Mouse (Mus musculus) midbrain, postnatal 0 days (tissue): Measurements from ENCODE around the gene Nol10. TPM values are rescaled to one million over a fixed set of nuclear protein-coding genes. Genes with fewer than 3 reads are reported as not detected.

Experiments
- ATAC-seq: fragments of 200-750 bp; cut with Nextera tagmentation; 2 replicates; pipeline ENCODE4 v1.8.0; 2017; ENCODE audit warnings: moderate number of reproducible peaks, mild to moderate bottlenecking, moderate TSS enrichment, moderate library complexity; ENCODE audit not compliant: low FRiP score
- DNase-seq: peaks from one replicate; pipeline ENCODE4 v3.0.0-alpha.2; 2015; ENCODE audit warnings: low spot score
- H3K27ac ChIP-seq: fragments of 300-500 bp; sonication (generic); 2 replicates; pipeline ENCODE4 v1.5.1; 2014; ENCODE audit warnings: low read depth, mild to moderate bottlenecking, low read length, mixed read lengths
- H3K27me3 ChIP-seq: fragments of 300-500 bp; sonication (generic); 2 replicates; pipeline ENCODE4 v1.6.1; 2014; ENCODE audit warnings: low read length, control low read depth, mixed read lengths; ENCODE audit not compliant: insufficient read depth
- H3K36me3 ChIP-seq: fragments of 300-500 bp; sonication (generic); 2 replicates; pipeline ENCODE4 v1.6.1; 2014; ENCODE audit warnings: low read length, control low read depth, mixed read lengths; ENCODE audit not compliant: insufficient read depth
- H3K4me1 ChIP-seq: fragments of 300-500 bp; sonication (generic); 2 replicates; pipeline ENCODE4 v1.6.1; 2014; ENCODE audit warnings: mild to moderate bottlenecking, control low read depth, antibody characterized with exemption, low read length, mixed read lengths; ENCODE audit not compliant: insufficient read depth
- H3K4me2 ChIP-seq: fragments of 300-500 bp; sonication (generic); 2 replicates; pipeline ENCODE4 v1.6.1; 2014; ENCODE audit warnings: low read depth, mild to moderate bottlenecking, low read length, mixed read lengths; ENCODE audit not compliant: poor library complexity, severe bottlenecking
- H3K4me3 ChIP-seq: fragments of 300-500 bp; sonication (generic); 2 replicates; pipeline ENCODE4 v1.5.1; 2014; ENCODE audit warnings: low read depth, mild to moderate bottlenecking, low read length, moderate library complexity
- H3K9ac ChIP-seq: fragments of 300-500 bp; sonication (generic); replicated peaks from 2 replicates; pipeline ENCODE4 v1.6.1; 2014; ENCODE audit warnings: mild to moderate bottlenecking, low read length, moderate library complexity, mixed read lengths; ENCODE audit not compliant: poor library complexity, severe bottlenecking
- H3K9me3 ChIP-seq: fragments of 300-500 bp; sonication (generic); 2 replicates; pipeline ENCODE4 v1.6.1; 2016; ENCODE audit warnings: low read length, control low read depth
- CTCF ChIP-seq: IDR thresholded peaks from 2 replicates; pipeline ENCODE4 v1.5.1; 2016; ENCODE audit warnings: antibody characterized with exemption, mild to moderate bottlenecking
- WGBS: fragments of 180-500 bp; shearing (Covaris S2); extraction: QIAGEN DNeasy Blood & Tissue Kit; methylation state at CpG from one replicate; pipeline ENCODE4 v1.1.7; 2014; 5-methylcytosine and 5-hydroxymethylcytosine counted together
- polyA plus RNA-seq: library from polyadenylated mRNA; unstranded; fragments of >200 nt; fragmentation: Nextera tagmentation; extraction: Ambion mirVana; gene quantifications from 2 replicates; pipeline ENCODE4 v1.2.1, GENCODE M21; 2015
- total RNA-seq: library from RNA; depleted of rRNA; stranded (reverse); fragments of >200 nt; gene quantifications from 2 replicates; pipeline ENCODE4 v1.2.3, GENCODE M21; 2014; rRNA removed

Nol10 gene
- total RNA-seq (6.5 and 10.0 TPM in 2 replicates), polyA plus RNA-seq (11.8 and 13.6 TPM in 2 replicates)

DNA sequence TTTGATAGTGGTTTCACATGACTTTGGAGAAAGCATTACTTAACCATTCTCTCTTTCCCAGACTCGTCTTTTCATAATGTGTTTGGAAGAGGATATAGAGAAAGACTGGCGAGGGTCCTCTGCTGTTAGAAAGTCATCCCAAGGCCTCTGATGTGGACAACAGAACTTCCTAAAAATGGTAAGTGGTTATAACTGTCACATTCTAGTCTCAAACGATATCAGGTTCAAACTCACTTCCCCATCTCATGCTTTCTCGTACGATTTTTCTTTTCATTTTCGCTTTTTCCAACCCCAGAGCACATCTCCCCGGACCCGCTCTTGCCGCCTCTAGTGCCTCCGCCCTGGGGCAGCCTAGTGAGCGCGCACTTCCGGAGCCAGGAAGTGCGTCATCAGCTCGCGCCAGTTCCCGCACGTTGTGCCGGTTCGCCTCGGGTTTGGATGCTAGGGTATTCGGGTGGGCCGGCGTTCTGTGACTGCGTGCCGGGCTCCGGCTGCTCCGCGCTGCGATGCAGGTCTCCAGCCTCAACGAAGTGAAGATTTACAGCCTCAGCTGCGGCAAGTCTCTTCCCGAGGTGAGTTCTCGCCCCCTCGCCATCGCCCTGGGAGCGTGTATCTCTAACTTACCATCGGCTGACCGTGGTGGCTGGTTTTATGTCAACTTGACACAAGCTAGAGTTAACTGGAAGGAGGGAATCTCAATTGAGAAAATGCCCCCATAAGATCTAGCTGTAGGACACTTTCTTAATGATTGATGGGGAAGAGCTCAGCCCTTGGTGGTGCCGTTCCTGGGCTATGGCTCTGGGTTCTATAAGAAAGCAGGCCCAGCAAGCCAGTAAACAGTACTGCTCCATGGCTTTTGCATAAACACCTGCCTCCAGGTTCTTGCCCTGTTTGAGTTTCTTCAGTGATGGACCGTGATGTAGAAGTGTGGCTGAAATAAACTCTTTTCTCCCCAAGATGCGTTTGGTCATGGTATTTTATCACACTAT, at the start of gene Nol10:
Gene Nol10 (plus strand): TSS at position 411 of the 989 bp plus-strand sequence.
- Histone ChIP-seq H3K4me1 (peaks cover 8% of the 10 kb centered on the region; the same call in 1 of the 2 replicates), H3K9ac (peak within 1 kb of the TSS; percentile 59), H3K27me3 (no peaks in the 10 kb centered on the region), H3K4me3 (peak within 1 kb of the TSS; percentile 56), H3K4me2 (peak within 1 kb of the TSS; percentile 95), H3K36me3 (peaks cover 17% of the 10 kb centered on the region; the same call in 1 of the 2 replicates), H3K9me3 (no peaks in the 10 kb centered on the region), H3K27ac (peak within 1 kb of the TSS; percentile 72)
- WGBS = under 1% methylated on average over 42 of the region's 42 CpGs
- peak; percentile 95 for DNase-seq
- TF ChIP-seq CTCF = peak; percentile 3; the same call in 1 of the 2 replicates
- peak; percentile 97 for ATAC-seq

DNA sequence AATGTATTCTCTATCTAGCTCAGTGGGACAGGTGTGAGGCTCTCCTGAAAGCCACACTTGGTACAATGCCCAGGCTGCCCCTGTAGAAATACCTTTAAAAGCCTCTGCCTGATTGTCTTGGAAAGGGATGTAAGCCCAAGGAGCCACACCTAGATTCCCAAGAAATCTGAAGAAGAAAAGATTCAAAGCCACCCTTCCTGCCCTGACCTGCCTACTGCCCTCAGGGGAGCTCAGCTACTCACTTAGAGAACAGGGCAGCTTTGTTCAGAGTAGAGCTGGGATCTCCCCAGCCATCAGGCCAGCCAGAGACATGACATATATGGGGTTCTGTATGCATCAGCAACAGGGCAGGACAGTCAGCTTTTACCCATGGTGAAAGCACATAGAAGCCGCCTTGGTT, 48.4 kb upstream of the Nol10 start:
- Histone ChIP-seq H3K27me3 (no peaks in the 10 kb centered on the region), H3K4me1 (no peaks in the 10 kb centered on the region), H3K4me2 (no peak overlapping the region), H3K9ac (no peak overlapping the region), H3K27ac (no peak overlapping the region), H3K36me3 (no peaks in the 10 kb centered on the region), H3K9me3 (no peaks in the 10 kb centered on the region), H3K4me3 (no peak overlapping the region)
- ATAC-seq (no peak), DNase-seq (no peak)
- TF ChIP-seq CTCF = no peak
- 100% methylated on average over 1 of the region's 1 CpGs for WGBS

GRCm38 (mm10) chr12:17305445-17305844, 42.8 kb upstream of the Nol10 start:
- Histone ChIP-seq H3K9ac (no peak overlapping the region), H3K4me1 (no peaks in the 10 kb centered on the region), H3K27ac (no peak overlapping the region), H3K9me3 (no peaks in the 10 kb centered on the region), H3K36me3 (no peaks in the 10 kb centered on the region), H3K4me2 (no peak overlapping the region), H3K4me3 (no peak overlapping the region), H3K27me3 (no peaks in the 10 kb centered on the region)
- no peak for TF ChIP-seq CTCF
- 81% methylated on average over 7 of the region's 7 CpGs for WGBS
- no peak for ATAC-seq
- no peak for DNase-seq

- 52% methylated on average over 4 of the region's 4 CpGs for WGBS
- H3K27ac ChIP-seq = no peak overlapping the region
- H3K4me2 ChIP-seq = no peak overlapping the region
- no peaks in the 10 kb centered on the region for H3K27me3 ChIP-seq
- ATAC-seq (no peak), DNase-seq (no peak)
- TF ChIP-seq CTCF = no peak; the same call in 1 of the 2 replicates
- no peak overlapping the region for H3K4me3 ChIP-seq
- H3K9me3 ChIP-seq = no peaks in the 10 kb centered on the region
- no peak overlapping the region for H3K9ac ChIP-seq
- no peaks in the 10 kb centered on the region for H3K4me1 ChIP-seq
- H3K36me3 ChIP-seq = no peaks in the 10 kb centered on the region
Observed at GRCm38 (mm10) chr12:17308246-17308645, 40.0 kb upstream of the Nol10 start.

- DNase-seq = peak; percentile 8
- peak overlapping the region; percentile 19; the same call in 1 of the 2 replicates for H3K4me2 ChIP-seq
Observed at GRCm38 (mm10) chr12:17310852-17311839, 37.1 kb upstream of the Nol10 start.

More at GRCm38 (mm10) chr12:17310852-17311839, 37.1 kb upstream of the Nol10 start:
- H3K36me3 ChIP-seq = no peaks in the 10 kb centered on the region
- no peaks in the 10 kb centered on the region for H3K9me3 ChIP-seq
- no peaks in the 10 kb centered on the region for H3K4me1 ChIP-seq
- H3K4me3 ChIP-seq = 0 out of 2 replicates have a peak overlapping the region, but pooled peaks have one; percentile 8
- no peak overlapping the region for H3K9ac ChIP-seq
- TF ChIP-seq CTCF = no peak
- peak; percentile 71 for ATAC-seq
- 29% methylated on average over 16 of the region's 16 CpGs for WGBS
- H3K27ac ChIP-seq = no peak overlapping the region; the same call in 1 of the 2 replicates
- H3K27me3 ChIP-seq = no peaks in the 10 kb centered on the region
